Mouse (Mus musculus): ENCODE data around the gene Macf1. TPM values are rescaled to one million over a fixed set of nuclear protein-coding genes. Genes with fewer than 3 reads are reported as not detected.
A peak's percentile ranks its signal among the peaks of the same experiment; 100 is the strongest.

Macf1 gene
- total RNA-seq, 2 experiments from 2014 or later = 231 to 247 TPM

DNA sequence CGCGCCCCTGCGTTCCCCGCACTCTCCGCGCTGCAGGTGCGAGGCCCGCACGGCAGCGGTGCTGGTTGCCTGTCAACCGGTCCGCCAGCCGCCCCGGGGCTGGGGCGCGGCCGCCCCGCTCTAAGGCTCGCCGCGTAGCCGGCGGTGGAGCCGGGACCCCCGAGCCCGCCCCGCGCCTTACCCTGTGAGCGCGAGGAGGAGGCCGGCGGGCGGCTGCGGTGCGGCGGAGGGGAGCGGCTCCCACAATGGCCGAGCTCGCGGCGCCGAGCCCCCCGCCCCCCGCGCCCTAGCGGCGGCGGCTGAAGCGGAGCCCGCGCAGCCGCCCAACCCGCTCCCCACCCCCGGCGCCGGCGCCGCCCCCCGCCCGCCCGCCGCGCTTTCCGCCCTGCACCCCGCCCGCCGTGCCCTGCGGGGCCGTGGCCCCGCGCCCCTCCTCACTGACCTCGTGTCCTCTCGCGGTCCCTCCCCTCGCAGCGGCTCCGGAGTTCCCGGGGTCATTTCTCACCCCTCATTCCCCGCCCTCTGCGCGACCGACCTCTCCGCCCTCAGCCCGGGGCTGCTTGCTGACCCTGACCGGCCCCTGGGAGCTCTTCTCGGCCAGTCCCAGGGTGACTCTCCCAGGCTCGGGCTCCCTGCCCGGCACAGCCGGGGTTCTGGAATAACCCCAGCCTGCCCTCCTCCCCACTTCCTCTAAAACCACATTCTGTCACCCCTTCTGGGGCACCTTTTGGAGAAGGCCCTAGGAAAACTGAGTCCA, 3.0 kb upstream of the Macf1 start:
- no peak for DNase-seq (ENCODE audit: low spot score in 2 of 2)
- no peak for TF ChIP-seq CTCF (conservative IDR thresholded peaks at IDR 0.05)
- Histone ChIP-seq H3K4me3 (peak overlapping the region; percentile 90), H3K27ac (peak overlapping the region; percentile 94)

DNA sequence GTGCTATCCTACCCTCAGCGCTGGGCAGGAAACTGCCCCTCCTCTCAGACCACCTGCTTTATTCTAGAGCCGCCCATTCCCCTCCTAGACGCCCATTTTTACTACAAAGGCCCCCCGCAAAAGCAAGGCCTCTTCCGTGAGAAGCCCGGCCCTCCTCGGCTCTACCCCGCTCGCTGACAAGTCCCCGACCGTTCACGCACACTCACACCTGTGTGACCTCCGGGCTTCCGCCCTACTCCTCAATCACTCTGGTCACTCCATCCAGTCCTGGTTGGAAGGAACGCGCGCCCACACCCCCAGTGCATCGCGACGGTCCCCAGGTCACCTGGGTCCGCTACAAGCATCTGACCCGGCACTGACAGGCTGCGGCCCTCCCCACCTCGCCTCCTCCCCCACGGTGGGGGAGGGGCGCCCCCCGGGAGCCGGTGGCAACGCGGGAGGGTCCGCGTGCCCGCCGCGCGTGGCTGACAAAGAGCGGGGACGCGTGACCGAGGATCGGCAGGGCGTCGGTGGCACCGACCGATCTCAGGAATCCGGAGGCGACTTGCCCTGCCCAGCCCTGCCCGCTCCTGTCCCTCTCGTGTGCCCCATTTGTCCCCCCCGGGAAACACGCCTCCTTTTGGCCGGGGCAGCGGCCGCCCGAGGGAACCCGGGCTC, 2.3 kb upstream of the Macf1 start:
- Histone ChIP-seq H3K27ac (peak overlapping the region; percentile 94), H3K4me3 (peak overlapping the region; percentile 90)
- no peak for DNase-seq (ENCODE audit: low spot score in 2 of 2)
- no peak for TF ChIP-seq CTCF (conservative IDR thresholded peaks at IDR 0.05)

DNA sequence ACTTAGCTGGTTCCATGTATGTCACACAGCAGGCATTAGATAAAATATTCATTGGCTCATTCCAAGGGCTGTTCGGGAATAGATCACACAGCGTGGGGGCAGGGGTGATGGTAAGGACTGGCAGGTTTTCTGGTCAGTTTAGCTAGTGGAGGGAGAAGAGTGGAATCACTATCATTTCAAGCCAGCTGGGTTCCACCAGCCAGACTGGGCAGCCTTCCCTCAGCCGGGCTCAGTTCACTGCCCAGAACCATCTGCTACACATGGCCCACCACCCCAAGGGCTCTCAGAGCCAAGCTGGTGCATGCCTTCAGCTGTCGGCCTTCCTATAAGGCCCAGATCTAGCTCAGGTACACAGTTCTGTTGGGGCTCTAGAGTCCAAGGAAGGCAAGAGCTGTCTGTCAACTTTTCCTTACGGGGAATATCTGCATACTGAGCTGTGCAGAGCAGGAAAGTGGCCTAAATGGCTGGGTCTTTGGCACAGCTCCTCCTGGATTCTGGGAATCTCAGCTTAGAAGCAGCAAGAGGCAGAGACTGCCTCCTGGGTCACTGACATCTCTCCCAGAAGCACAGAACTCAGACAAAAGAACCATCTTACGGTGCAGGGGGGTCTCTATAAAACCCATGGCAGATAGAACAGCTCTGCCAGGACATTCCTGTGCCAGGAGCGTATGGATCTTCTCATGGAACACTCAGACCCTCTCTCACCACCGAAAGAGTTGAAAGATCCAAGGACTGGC, 1.5 kb upstream of the Macf1 start:
- Histone ChIP-seq H3K27ac (peak overlapping the region; percentile 94), H3K4me3 (peak overlapping the region; percentile 90)
- TF ChIP-seq CTCF (conservative IDR thresholded peaks at IDR 0.05) = no peak
- DNase-seq (ENCODE audit: low spot score in 2 of 2) = no peak

DNA sequence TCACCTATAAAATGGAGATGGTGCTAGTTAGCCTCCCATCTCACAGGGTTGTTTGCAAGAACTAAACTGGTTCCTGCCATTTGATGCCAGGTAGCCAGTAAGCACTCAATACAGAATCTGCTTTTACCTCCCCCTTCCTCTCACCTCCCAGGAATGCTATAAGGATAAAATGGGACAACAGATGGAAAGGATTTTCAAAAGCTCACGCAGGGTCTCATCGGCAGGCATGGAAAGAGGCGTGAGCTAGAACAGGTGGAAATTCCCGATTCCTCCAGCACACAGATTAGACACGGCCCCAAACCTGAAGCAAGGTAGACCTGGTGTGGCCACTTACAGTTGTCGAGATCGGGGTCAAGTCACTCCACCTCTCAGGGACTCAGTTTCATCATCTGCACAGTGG, 886 bp upstream of the Macf1 start:
- DNase-seq (ENCODE audit: low spot score in 2 of 2) = no peak
- no peak for TF ChIP-seq CTCF (conservative IDR thresholded peaks at IDR 0.05)
- Histone ChIP-seq H3K27ac (peak overlapping the region; percentile 94), H3K4me3 (peak overlapping the region; percentile 90)

DNA sequence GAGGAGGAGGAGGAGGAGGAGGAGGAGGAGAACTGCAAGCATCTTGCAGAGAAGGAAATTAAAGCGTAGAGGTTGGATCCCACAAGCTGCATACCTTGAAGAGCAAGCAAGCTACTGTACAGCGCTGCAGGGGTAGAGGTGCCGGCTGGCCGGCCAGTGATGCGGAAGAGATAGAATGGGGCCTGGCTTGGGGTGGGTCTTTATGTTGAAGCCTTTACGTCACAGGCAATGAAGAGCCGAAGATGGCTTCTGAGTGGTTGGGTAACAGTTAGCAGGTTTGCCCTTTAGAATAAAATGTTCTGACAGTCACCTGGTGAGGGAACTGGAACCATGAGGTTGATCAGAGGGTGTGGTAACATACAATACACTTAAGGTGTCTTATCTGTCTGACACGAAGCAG, 1.9 kb downstream of the Macf1 start:
- Histone ChIP-seq H3K27ac (peak overlapping the region; percentile 55; the same call in 1 of the 2 replicates), H3K4me3 (no peak overlapping the region)
- TF ChIP-seq CTCF (conservative IDR thresholded peaks at IDR 0.05) = no peak
- no peak for DNase-seq (ENCODE audit: low spot score in 2 of 2)

DNA sequence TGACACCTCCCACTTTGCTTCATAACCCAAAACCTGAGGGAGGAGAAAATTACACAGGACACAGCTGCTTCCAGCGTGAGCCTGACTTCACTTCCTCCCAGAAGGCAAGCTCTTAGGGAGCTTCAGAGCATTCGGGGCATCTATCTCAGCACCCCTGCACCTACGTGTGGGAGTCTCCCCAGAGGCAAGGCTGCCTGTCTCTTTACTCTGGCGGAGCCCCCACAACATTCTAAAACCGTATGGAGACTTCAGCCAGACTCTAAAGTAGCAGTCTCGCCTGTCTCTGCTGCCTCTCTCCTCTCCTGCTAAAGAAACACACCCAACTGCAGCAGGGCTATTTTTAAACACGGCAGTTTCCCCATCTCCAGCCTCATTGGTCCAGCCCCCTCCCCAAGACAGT, 3.2 kb downstream of the Macf1 start:
- H3K4me3 ChIP-seq = no peak overlapping the region
- DNase-seq (ENCODE audit: low spot score in 2 of 2) = no peak
- H3K27ac ChIP-seq = peak overlapping the region; percentile 76

DNA sequence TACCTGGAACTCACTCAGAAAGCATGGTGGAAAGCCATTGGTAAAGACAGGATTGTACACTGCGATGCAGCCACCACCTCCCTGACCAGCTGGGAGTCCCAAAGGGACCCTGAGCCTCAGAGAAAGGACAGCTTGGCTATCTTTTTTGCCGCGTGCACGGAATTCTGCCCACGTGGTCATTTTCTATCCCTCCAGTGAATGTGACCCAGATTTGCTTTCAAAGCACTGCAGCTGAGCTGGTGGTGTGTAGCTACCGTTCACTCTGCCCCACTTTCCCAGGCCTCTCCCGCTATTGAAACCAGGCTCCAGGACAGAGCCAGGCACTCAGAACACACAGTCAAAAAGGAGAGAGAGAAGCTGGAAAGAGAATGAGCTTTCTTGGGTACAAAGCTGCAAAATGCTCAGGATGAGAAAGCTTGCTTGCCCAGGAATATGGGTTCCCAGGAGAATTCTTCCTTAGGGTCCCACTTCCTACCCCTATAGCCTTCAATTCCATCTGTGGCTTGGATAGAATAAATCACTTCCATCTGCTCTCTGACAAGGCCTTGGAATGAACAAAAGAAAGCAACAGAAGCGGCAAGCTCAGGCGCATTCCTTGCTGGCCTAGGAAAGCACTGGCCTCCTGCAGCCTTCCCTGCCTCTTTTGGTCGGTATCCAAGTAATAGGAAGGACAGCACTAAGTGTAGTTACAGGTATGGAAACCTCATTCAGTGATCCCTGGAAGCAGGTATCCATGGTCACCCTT, 6.9 kb downstream of the Macf1 start:
- Histone ChIP-seq H3K27ac (peak overlapping the region; percentile 91), H3K4me3 (no peak overlapping the region; the same call in 1 of the 2 replicates)
- TF ChIP-seq CTCF (conservative IDR thresholded peaks at IDR 0.05) = no peak
- DNase-seq (ENCODE audit: low spot score in 2 of 2) = peak in 1 of 2 experiments; percentile 76

More for the DNA sequence above, 3.2 kb downstream of the Macf1 start:
- TF ChIP-seq CTCF (conservative IDR thresholded peaks at IDR 0.05) = no peak

DNA sequence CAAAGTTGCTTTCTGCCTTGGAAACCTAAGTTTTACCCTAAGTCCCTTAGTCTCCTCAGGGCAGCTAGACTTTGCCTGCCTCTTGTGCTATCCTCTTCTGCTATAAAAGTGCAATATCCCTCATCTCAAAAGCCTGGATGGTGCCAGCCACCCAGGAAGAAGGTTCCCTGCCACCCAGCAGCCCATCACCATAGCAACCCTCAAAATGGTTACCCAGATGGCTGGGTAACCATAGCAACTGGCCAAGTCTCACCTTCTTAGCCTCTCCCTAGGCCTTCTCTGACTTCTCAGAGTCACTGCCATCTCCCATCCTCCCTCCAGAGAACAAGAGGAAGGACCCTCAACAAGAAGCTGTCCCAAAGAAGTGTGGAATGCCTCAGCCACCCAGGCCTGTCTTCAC, 13.6 kb downstream of the Macf1 start:
- no peak overlapping the region; the same call in 1 of the 2 replicates for H3K4me3 ChIP-seq
- H3K27ac ChIP-seq = peak overlapping the region; percentile 88
- TF ChIP-seq CTCF (conservative IDR thresholded peaks at IDR 0.05) = no peak
- peak; percentile 53 to 72 for DNase-seq (ENCODE audit: low spot score in 2 of 2)

DNA sequence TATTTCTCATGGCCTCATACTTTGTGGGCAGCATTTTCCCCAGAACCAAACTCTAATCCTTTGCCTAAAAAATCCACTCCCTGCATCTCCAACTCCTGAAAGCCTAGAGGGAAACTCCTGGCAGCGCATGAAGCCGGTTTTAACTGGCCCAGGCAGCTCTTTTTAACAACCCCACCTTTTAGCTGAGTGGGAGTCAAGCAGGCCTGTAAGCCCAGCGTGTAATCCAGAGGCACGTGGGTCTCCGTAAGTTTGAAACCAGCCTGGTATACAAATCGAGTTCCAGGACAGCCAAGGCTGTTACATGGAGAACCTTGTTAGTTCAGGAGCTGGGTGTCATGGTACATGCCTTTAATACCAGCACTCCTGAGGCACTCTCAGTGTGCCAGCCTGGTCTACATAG, 14.5 kb downstream of the Macf1 start:
- peak overlapping the region; percentile 88 for H3K27ac ChIP-seq

DNA sequence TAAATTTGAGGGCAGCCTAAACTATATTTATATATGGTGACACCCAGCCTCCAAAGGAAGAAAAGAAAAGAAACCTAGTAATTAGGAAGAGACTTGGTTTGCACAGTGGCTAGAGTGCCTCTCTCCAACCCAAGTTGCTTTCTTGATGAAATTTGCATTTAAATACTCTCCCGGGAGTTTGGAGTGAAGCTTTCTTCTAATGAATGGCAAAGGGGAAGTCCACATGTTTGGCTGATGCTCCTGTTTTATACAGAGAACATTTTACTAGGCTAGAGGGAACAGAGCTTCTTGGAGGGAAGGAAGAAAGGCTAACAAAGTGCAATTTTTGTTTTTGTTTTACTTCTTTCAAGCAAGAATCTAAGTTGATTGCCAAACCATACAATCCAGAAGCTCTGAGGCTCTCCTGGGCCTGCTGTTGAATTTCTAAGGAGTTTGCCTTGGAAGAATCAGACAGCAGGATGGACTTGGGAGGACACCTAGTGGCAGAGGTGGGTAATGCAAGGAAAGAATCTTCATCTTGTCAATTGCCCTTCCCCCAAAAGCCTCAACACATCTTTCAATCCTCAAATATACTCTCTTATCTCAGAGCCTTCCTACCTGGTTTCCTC, 16.8 kb downstream of the Macf1 start:
- DNase-seq (ENCODE audit: low spot score in 2 of 2) = peak; percentile 85 to 93
- peak overlapping the region; percentile 91 for H3K27ac ChIP-seq
- H3K4me3 ChIP-seq = no peak overlapping the region
- peak; percentile 99 for TF ChIP-seq CTCF (conservative IDR thresholded peaks at IDR 0.05)

More for the DNA sequence above, 14.5 kb downstream of the Macf1 start:
- TF ChIP-seq CTCF (conservative IDR thresholded peaks at IDR 0.05) = no peak
- no peak for DNase-seq (ENCODE audit: low spot score in 2 of 2)
- no peak overlapping the region for H3K4me3 ChIP-seq

DNA sequence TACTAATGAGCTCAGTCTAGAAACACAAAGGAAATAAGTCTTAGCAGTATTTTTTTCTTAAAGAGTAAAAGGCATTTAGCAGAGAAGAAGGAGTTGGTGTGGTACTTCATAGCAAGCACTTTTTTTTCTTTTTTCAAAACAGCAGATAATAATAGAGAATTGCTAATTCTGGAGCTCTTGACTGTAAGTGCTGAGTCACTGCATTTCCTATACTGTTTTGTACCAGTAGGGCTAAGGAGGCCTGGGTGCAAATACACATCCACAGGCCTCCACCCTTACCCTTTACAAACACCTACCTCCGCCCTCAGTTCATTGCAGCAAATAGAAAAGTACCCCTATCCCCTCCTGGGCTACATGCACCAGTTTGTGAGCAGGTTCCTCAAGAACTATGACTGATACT, 17.6 kb downstream of the Macf1 start:
- no peak for DNase-seq (ENCODE audit: low spot score in 2 of 2)
- TF ChIP-seq CTCF (conservative IDR thresholded peaks at IDR 0.05) = peak; percentile 54
- peak overlapping the region; percentile 91 for H3K27ac ChIP-seq
- no peak overlapping the region for H3K4me3 ChIP-seq

DNA sequence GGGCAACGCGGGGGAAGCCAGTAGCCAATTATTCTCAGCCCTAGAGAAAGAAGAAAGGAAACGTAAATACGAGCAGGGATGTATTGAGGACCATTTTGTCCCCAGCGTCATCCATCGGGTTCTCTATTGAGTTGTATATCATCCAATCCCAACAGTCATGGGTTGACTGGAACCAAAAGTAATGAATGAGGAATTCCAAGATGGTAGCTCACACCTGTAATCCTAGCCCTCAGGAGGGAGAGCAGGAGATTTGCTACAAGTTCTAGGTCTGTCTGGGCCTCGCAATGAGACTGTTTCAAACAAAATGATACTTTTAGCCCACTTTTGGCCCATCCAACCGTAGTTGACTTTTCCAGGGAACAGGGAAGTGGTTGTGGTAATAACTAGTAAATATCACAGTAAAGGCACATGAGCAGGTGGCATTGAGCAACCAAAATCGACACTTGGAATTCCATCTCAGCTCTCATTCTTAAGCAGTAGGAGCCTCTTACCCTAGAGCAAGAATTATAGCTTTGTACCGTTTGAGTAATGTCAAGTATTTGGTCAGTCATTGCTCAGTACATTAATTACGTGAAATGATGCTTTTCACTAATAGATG, 18.4 kb downstream of the Macf1 start:
- no peak for TF ChIP-seq CTCF (conservative IDR thresholded peaks at IDR 0.05)

More for the DNA sequence above, 18.4 kb downstream of the Macf1 start:
- no peak for DNase-seq (ENCODE audit: low spot score in 2 of 2)
- H3K27ac ChIP-seq = peak overlapping the region; percentile 91
- H3K4me3 ChIP-seq = peak overlapping the region; percentile 61
